Mouse (Mus musculus) liver (tissue): ENCODE measurements around the gene 4930467E23Rik.
A peak's percentile ranks its signal among the peaks of the same experiment; 100 is the strongest.
"Not testable (repeated sequence)": the region's sequence is repeated elsewhere in the genome, so short reads cannot be mapped to it uniquely, and the experiment has no call there.

ENCODE experiments used
- DNase-seq: peaks from one replicate; pipeline ENCODE4 v3.0.0-alpha.2; 2020; ENCODE audit warnings: mixed read lengths

Gene 4930467E23Rik

GRCm38 (mm10) chr8:19729276-19729675, at the start of gene 4930467E23Rik:
TSS of gene 4930467E23Rik (plus strand) at chr8:19729576.
- DNase-seq = not testable (repeated sequence)

- not testable (repeated sequence) for DNase-seq
Measured at GRCm38 (mm10) chr8:19682311-19682710, 47.1 kb upstream of the 4930467E23Rik start.

GRCm38 (mm10) chr8:19685476-19685875, 43.9 kb upstream of the 4930467E23Rik start:
- not testable (repeated sequence) for DNase-seq

- not testable (repeated sequence) for DNase-seq
Measured at GRCm38 (mm10) chr8:19688802-19689525, 40.4 kb upstream of the 4930467E23Rik start.

- not testable (repeated sequence) for DNase-seq
Measured at GRCm38 (mm10) chr8:19689745-19690144, 39.6 kb upstream of the 4930467E23Rik start.

GRCm38 (mm10) chr8:19691421-19691820, 38.0 kb upstream of the 4930467E23Rik start:
- not testable (repeated sequence) for DNase-seq

GRCm38 (mm10) chr8:19697497-19698077, 31.8 kb upstream of the 4930467E23Rik start:
- not testable (repeated sequence) for DNase-seq

GRCm38 (mm10) chr8:19698123-19698522, 31.3 kb upstream of the 4930467E23Rik start:
- DNase-seq = not testable (repeated sequence)

GRCm38 (mm10) chr8:19698722-19699121, 30.7 kb upstream of the 4930467E23Rik start:
- DNase-seq = peak; percentile 6

GRCm38 (mm10) chr8:19701326-19701725, 28.1 kb upstream of the 4930467E23Rik start:
- not testable (repeated sequence) for DNase-seq

GRCm38 (mm10) chr8:19702276-19702675, 27.1 kb upstream of the 4930467E23Rik start:
- not testable (repeated sequence) for DNase-seq

- DNase-seq = peak; percentile 64
Measured at GRCm38 (mm10) chr8:19702972-19703709, 26.2 kb upstream of the 4930467E23Rik start.

GRCm38 (mm10) chr8:19703906-19704305, 25.5 kb upstream of the 4930467E23Rik start:
- DNase-seq = not testable (repeated sequence)

GRCm38 (mm10) chr8:19704441-19705215, 24.7 kb upstream of the 4930467E23Rik start:
- not testable (repeated sequence) for DNase-seq

- DNase-seq = not testable (repeated sequence)
Measured at GRCm38 (mm10) chr8:19705216-19705600, 24.2 kb upstream of the 4930467E23Rik start.

GRCm38 (mm10) chr8:19706101-19706725, 23.2 kb upstream of the 4930467E23Rik start:
- DNase-seq = not testable (repeated sequence)

- DNase-seq = peak; percentile 45
Measured at GRCm38 (mm10) chr8:19706918-19707760, 22.2 kb upstream of the 4930467E23Rik start.

GRCm38 (mm10) chr8:19707761-19708443, 21.5 kb upstream of the 4930467E23Rik start:
- DNase-seq = not testable (repeated sequence)

GRCm38 (mm10) chr8:19708976-19709375, 20.4 kb upstream of the 4930467E23Rik start:
- not testable (repeated sequence) for DNase-seq

GRCm38 (mm10) chr8:19709488-19709887, 19.9 kb upstream of the 4930467E23Rik start:
- DNase-seq = not testable (repeated sequence)
